Mouse (Mus musculus): ENCODE measurements at regions not wholly inside any gene's neighbourhood (a gene's known extent, or its start where the extent isn't known, plus 50 kb on each side); places are given as distances from the start of the nearest gene placed in this dataset.

- TF ChIP-seq EP300 (IDR thresholded peaks at IDR 0.05; ENCODE audit: low read depth) (no peak), CTCF (IDR thresholded peaks at IDR 0.05; ENCODE audit: low read depth) (no peak)
These were observed 735.1 kb downstream of the Kcnj2 start for GRCm38 (mm10) chr11:111801033-111801432.
